Mouse (Mus musculus) MEL (cell line): ENCODE data around the gene Chst15. TPM values are rescaled to one million over a fixed set of nuclear protein-coding genes. Genes with fewer than 3 reads are reported as not detected.

Source experiments
- DNase-seq: peaks from one replicate; pipeline ENCODE4 v3.0.0; 2011; ENCODE audit warnings: low read depth, low spot score
- H3K27ac ChIP-seq: 2 replicates; pipeline ENCODE4 v1.5.1; 2012; ENCODE audit warnings: low read depth, mild to moderate bottlenecking, control low read depth, low read length, moderate library complexity; ENCODE audit not compliant: control insufficient read depth
- H3K27me3 ChIP-seq, 2 experiments: fragments of 150-350 bp in 1 of 2; sonication (generic) in 1 of 2; 2 replicates each; pipeline ENCODE4 v1.6.1; 2012; ENCODE audit warnings: low read length in 2 of 2, mild to moderate bottlenecking in 2 of 2, improper control_type of control experiment in 1 of 2, moderate library complexity in 1 of 2; ENCODE audit not compliant: insufficient read depth in 2 of 2, control insufficient read depth in 1 of 2
- H3K36me3 ChIP-seq, 2 experiments: 2 replicates each; pipeline ENCODE4 v1.6.1; 2012 to 2014; ENCODE audit warnings: low read length in 2 of 2, improper control_type of control experiment in 1 of 2, inconsistent platforms in 1 of 2, mild to moderate bottlenecking in 1 of 2; ENCODE audit not compliant: insufficient read depth in 2 of 2, control insufficient read depth in 1 of 2
- H3K4me1 ChIP-seq, 2 experiments: fragments of 150-350 bp in 1 of 2; sonication (generic) in 1 of 2; 2 replicates each; pipeline ENCODE4 v1.6.1; 2012; ENCODE audit warnings: low read length in 2 of 2, improper control_type of control experiment in 1 of 2, mild to moderate bottlenecking in 1 of 2; ENCODE audit not compliant: insufficient read depth in 2 of 2, control insufficient read depth in 1 of 2
- H3K4me3 ChIP-seq, 2 experiments: fragments of 150-350 bp in 1 of 2; sonication (generic) in 1 of 2; 2 replicates each; pipeline ENCODE4 v1.5.1; 2012; ENCODE audit warnings: low read depth in 2 of 2, low read length in 2 of 2, mild to moderate bottlenecking in 2 of 2, moderate library complexity in 2 of 2, control low read depth in 1 of 2, improper control_type of control experiment in 1 of 2; ENCODE audit not compliant: control insufficient read depth in 1 of 2, insufficient read depth in 1 of 2
- H3K79me2 ChIP-seq: 2 replicates; pipeline ENCODE4 v1.6.1; 2012; ENCODE audit warnings: mild to moderate bottlenecking, low read length, moderate library complexity; ENCODE audit not compliant: control insufficient read depth, poor library complexity, insufficient read depth
- H3K9ac ChIP-seq: 2 replicates; pipeline ENCODE4 v1.6.1; 2012; ENCODE audit warnings: low read depth, mild to moderate bottlenecking, control low read depth, low read length, moderate library complexity; ENCODE audit not compliant: control insufficient read depth, poor library complexity, severe bottlenecking
- H3K9me3 ChIP-seq: fragments of 150-350 bp; sonication (generic); replicated peaks from 2 replicates; pipeline ENCODE4 v1.6.1; 2012; ENCODE audit warnings: mild to moderate bottlenecking, low read length, improper control_type of control experiment, moderate library complexity; ENCODE audit not compliant: insufficient read depth
- BHLHE40 ChIP-seq: IDR thresholded peaks from 2 replicates; pipeline ENCODE4 v1.6.1; 2012; ENCODE audit warnings: low read depth, mild to moderate bottlenecking, inconsistent platforms, low read length, improper control_type of control experiment, borderline replicate concordance
- CHD1 ChIP-seq: IDR thresholded peaks from 2 replicates; pipeline ENCODE4 v1.6.1; 2012; ENCODE audit warnings: low read depth, mild to moderate bottlenecking, inconsistent platforms, low read length, improper control_type of control experiment
- CTCF ChIP-seq, 3 experiments: IDR thresholded peaks in 2 of 3; conservative IDR thresholded peaks in 1 of 3; 2 replicates each; pipeline ENCODE4 v1.5.1; 2011 to 2012; ENCODE audit warnings: low read length in 3 of 3, low read depth in 2 of 3, mild to moderate bottlenecking in 2 of 3, improper control_type of control experiment in 1 of 3, inconsistent platforms in 1 of 3, mixed read lengths in 1 of 3, moderate library complexity in 1 of 3; ENCODE audit not compliant: control insufficient read depth in 1 of 3, insufficient read depth in 1 of 3, poor library complexity in 1 of 3, severe bottlenecking in 1 of 3
- GABPA ChIP-seq: IDR thresholded peaks from 2 replicates; pipeline ENCODE4 v1.6.1; 2012; ENCODE audit warnings: low read depth, mild to moderate bottlenecking, inconsistent platforms, low read length, improper control_type of control experiment, moderate library complexity
- GATA1 ChIP-seq: IDR thresholded peaks from 2 replicates; pipeline ENCODE4 v1.6.1; 2011; ENCODE audit warnings: low read depth, low read length, improper control_type of control experiment
- HCFC1 ChIP-seq: IDR thresholded peaks from 2 replicates; pipeline ENCODE4 v1.6.1; 2012; ENCODE audit warnings: low read depth, mild to moderate bottlenecking, inconsistent platforms, low read length, improper control_type of control experiment, moderate library complexity
- MAZ ChIP-seq: IDR thresholded peaks from 2 replicates; pipeline ENCODE4 v1.6.1; 2012; ENCODE audit warnings: low read depth, mild to moderate bottlenecking, inconsistent platforms, low read length, improper control_type of control experiment
- MXI1 ChIP-seq: IDR thresholded peaks from 2 replicates; pipeline ENCODE4 v1.6.1; 2011; ENCODE audit warnings: mild to moderate bottlenecking, low read depth, low read length, improper control_type of control experiment
- POLR2A ChIP-seq, 2 experiments: IDR thresholded peaks; 2 replicates each; pipeline ENCODE4 v1.6.1; 2011 to 2012; ENCODE audit warnings: low read length in 2 of 2, mild to moderate bottlenecking in 2 of 2, control low read depth in 1 of 2, improper control_type of control experiment in 1 of 2, low read depth in 1 of 2, moderate library complexity in 1 of 2; ENCODE audit not compliant: control insufficient read depth in 1 of 2, insufficient read depth in 1 of 2, poor library complexity in 1 of 2
- POLR2AphosphoS5 ChIP-seq: IDR thresholded peaks from 2 replicates; pipeline ENCODE4 v1.6.1; 2012; ENCODE audit warnings: low read depth, borderline replicate concordance, mild to moderate bottlenecking, inconsistent platforms, low read length, moderate library complexity, mixed read lengths
- RAD21 ChIP-seq: IDR thresholded peaks from 2 replicates; pipeline ENCODE4 v1.6.1; 2011; ENCODE audit warnings: mild to moderate bottlenecking, low read depth, low read length, improper control_type of control experiment
- RCOR1 ChIP-seq: IDR thresholded peaks from 2 replicates; pipeline ENCODE4 v1.6.1; 2012; ENCODE audit warnings: low read depth, mild to moderate bottlenecking, inconsistent platforms, low read length, improper control_type of control experiment
- SIN3A ChIP-seq: IDR thresholded peaks from 2 replicates; pipeline ENCODE4 v1.6.1; 2012; ENCODE audit warnings: low read length, improper control_type of control experiment, inconsistent platforms
- SMC3 ChIP-seq: IDR thresholded peaks from 2 replicates; pipeline ENCODE4 v1.6.1; 2011; ENCODE audit warnings: low read depth, low read length, improper control_type of control experiment
- TCF12 ChIP-seq: IDR thresholded peaks from 2 replicates; pipeline ENCODE4 v1.6.1; 2014; ENCODE audit warnings: low read depth, mild to moderate bottlenecking, inconsistent platforms, low read length, improper control_type of control experiment, moderate library complexity
- UBTF ChIP-seq: IDR thresholded peaks from 2 replicates; pipeline ENCODE4 v1.6.1; 2012; ENCODE audit warnings: low read depth, mild to moderate bottlenecking, inconsistent platforms, low read length, improper control_type of control experiment, moderate library complexity, borderline replicate concordance; ENCODE audit not compliant: insufficient read depth
- USF2 ChIP-seq, 2 experiments: IDR thresholded peaks; 2 replicates each; pipeline ENCODE4 v1.6.1; 2011 to 2012; ENCODE audit warnings: improper control_type of control experiment in 2 of 2, low read length in 2 of 2, borderline replicate concordance in 1 of 2, inconsistent platforms in 1 of 2, low read depth in 1 of 2, mild to moderate bottlenecking in 1 of 2; ENCODE audit not compliant: insufficient read depth in 1 of 2
- ZC3H11A ChIP-seq: IDR thresholded peaks from 2 replicates; pipeline ENCODE4 v1.6.1; 2012; ENCODE audit warnings: low read depth, mild to moderate bottlenecking, inconsistent platforms, low read length, improper control_type of control experiment
- ZKSCAN1 ChIP-seq: IDR thresholded peaks from 2 replicates; pipeline ENCODE4 v1.6.1; 2012; ENCODE audit warnings: low read depth, mild to moderate bottlenecking, inconsistent platforms, low read length, improper control_type of control experiment, moderate library complexity
- polyA plus RNA-seq, 2 experiments: library from polyadenylated mRNA; stranded (reverse) in 1 of 2; unstranded in 1 of 2; fragments of >175 nt in 1 of 2; fragments of >200 nt in 1 of 2; gene quantifications; 2 replicates each; pipeline versions ENCODE4 v1.2.1 to v1.2.4; 2012; ENCODE audit warnings: low replicate concordance in 2 of 2, low read depth in 1 of 2; ENCODE audit not compliant: insufficient read length in 2 of 2, insufficient read depth in 1 of 2, missing spikeins in 1 of 2
- total RNA-seq: library from RNA; depleted of rRNA; stranded (reverse); fragments of 300-350 nt; gene quantifications from 2 replicates; pipeline ENCODE4 v1.2.3, GENCODE M21; 2012

Gene Chst15
- total and polyA plus RNA-seq, 3 experiments = 14.9 to 18.1 TPM; not detected in 1

- TF ChIP-seq RAD21 (peak; percentile 88), HCFC1 (no peak), USF2 (IDR thresholded peaks at IDR 0.05; ENCODE audit: borderline replicate concordance in 1 of 2, insufficient read depth in 1 of 2, low read depth in 1 of 2, low read length in 2 of 2) (no peak), SMC3 (peak; percentile 84), CTCF (IDR thresholded peaks at IDR 0.05 in 2 of 3, conservative IDR thresholded peaks at IDR 0.05 in 1 of 3; ENCODE audit: control insufficient read depth in 1 of 3, insufficient read depth in 1 of 3, low read depth in 2 of 3, low read length in 3 of 3, poor library complexity in 1 of 3, severe bottlenecking in 1 of 3) (peak; percentile 73 to 95 (median 86)), ZC3H11A (peak; percentile 75)
- no peaks in the 10 kb centered on the region for H3K4me1 ChIP-seq
- no peaks in the 10 kb centered on the region for H3K36me3 ChIP-seq
- no peak overlapping the region for H3K4me3 ChIP-seq
- no peaks in the 10 kb centered on the region for H3K79me2 ChIP-seq
- DNase-seq = peak; percentile 52
- H3K9me3 ChIP-seq = no peaks in the 10 kb centered on the region
- peaks cover 0 to 4% of the 10 kb centered on the region in 2 experiments; a peak in 2 of 4 replicates for H3K27me3 ChIP-seq
- no peak overlapping the region for H3K27ac ChIP-seq
- no peak overlapping the region for H3K9ac ChIP-seq
Observed at GRCm38 (mm10) chr7:132213460-132213859, 103.6 kb downstream of the Chst15 start.

- Histone ChIP-seq H3K36me3 (no peaks in the 10 kb centered on the region), H3K9ac (no peak overlapping the region), H3K27me3 (peaks cover 0 to 5% of the 10 kb centered on the region in 2 experiments; a peak in 3 of 4 replicates), H3K4me1 (no peaks in the 10 kb centered on the region), H3K4me3 (no peak overlapping the region), H3K9me3 (no peaks in the 10 kb centered on the region), H3K27ac (no peak overlapping the region), H3K79me2 (no peaks in the 10 kb centered on the region)
- no peak for TF ChIP-seq TCF12
- no peak for TF ChIP-seq GABPA
- no peak for TF ChIP-seq ZKSCAN1
- TF ChIP-seq CHD1 = no peak
- no peak for TF ChIP-seq UBTF
- no peak for TF ChIP-seq BHLHE40
- no peak for TF ChIP-seq RCOR1
- no peak for TF ChIP-seq MAZ
- TF ChIP-seq MXI1 = no peak
- TF ChIP-seq POLR2AphosphoS5 = no peak
- no peak for TF ChIP-seq GATA1
- no peak for TF ChIP-seq SIN3A
- no peak for TF ChIP-seq POLR2A (IDR thresholded peaks at IDR 0.05; ENCODE audit: control insufficient read depth in 1 of 2, insufficient read depth in 1 of 2, low read depth in 1 of 2, low read length in 2 of 2, poor library complexity in 1 of 2)
- no peak for DNase-seq
Observed at GRCm38 (mm10) chr7:132211920-132212701, 104.9 kb downstream of the Chst15 start.
